Mouse (Mus musculus) liver, embryonic 14.5 days (tissue): ENCODE measurements around the gene Naif1. TPM values are rescaled to one million over a fixed set of nuclear protein-coding genes. Genes with fewer than 3 reads are reported as not detected.

ENCODE experiments used
- ATAC-seq: fragments of 200-750 bp; cut with Nextera tagmentation; 2 replicates; pipeline ENCODE4 v1.8.0; 2017; ENCODE audit warnings: moderate number of reproducible peaks, mild to moderate bottlenecking, moderate library complexity; ENCODE audit not compliant: insufficient read depth
- DNase-seq, 3 experiments: peaks; one replicate each; pipeline ENCODE4 v3.0.0-alpha.2; 2012 to 2013; ENCODE audit warnings: low read depth in 3 of 3, low spot score in 3 of 3
- H3K27ac ChIP-seq: fragments of 300-500 bp; sonication (generic); 2 replicates; pipeline ENCODE4 v1.5.1; 2014; ENCODE audit warnings: moderate library complexity, mild to moderate bottlenecking, control low read depth, inconsistent platforms
- H3K27me3 ChIP-seq: fragments of 300-500 bp; sonication (generic); 2 replicates; pipeline ENCODE4 v1.6.1; 2014; ENCODE audit warnings: mild to moderate bottlenecking, low read length, moderate library complexity; ENCODE audit not compliant: control insufficient read depth, insufficient read depth
- H3K36me3 ChIP-seq: fragments of 300-500 bp; sonication (generic); replicated peaks from 2 replicates; pipeline ENCODE4 v1.6.1; 2014; ENCODE audit warnings: low read depth; ENCODE audit not compliant: control insufficient read depth, insufficient read depth
- H3K4me1 ChIP-seq, 2 experiments: fragments of 200-500 bp in 1 of 2; fragments of 300-500 bp in 1 of 2; sonication (generic) in 1 of 2; replicated peaks; 2 replicates each; pipeline ENCODE4 v1.6.1; 2012 to 2014; ENCODE audit warnings: antibody characterized with exemption in 1 of 2, inconsistent platforms in 1 of 2, low read length in 1 of 2; ENCODE audit not compliant: control insufficient read depth in 2 of 2, insufficient read depth in 2 of 2
- H3K4me2 ChIP-seq: fragments of 300-500 bp; sonication (generic); 2 replicates; pipeline ENCODE4 v1.6.1; 2014; ENCODE audit warnings: low read depth, mild to moderate bottlenecking, control low read depth, moderate library complexity
- H3K4me3 ChIP-seq, 2 experiments: fragments of 200-500 bp in 1 of 2; fragments of 300-500 bp in 1 of 2; sonication (generic) in 1 of 2; 2 replicates each; pipeline ENCODE4 v1.5.1; 2012 to 2014; ENCODE audit warnings: low read depth in 2 of 2, low read length in 2 of 2, mild to moderate bottlenecking in 2 of 2, control low read depth in 1 of 2, inconsistent platforms in 1 of 2, moderate library complexity in 1 of 2; ENCODE audit not compliant: insufficient read depth in 1 of 2
- H3K9ac ChIP-seq: fragments of 300-500 bp; sonication (generic); replicated peaks from 2 replicates; pipeline ENCODE4 v1.6.1; 2014; ENCODE audit warnings: mild to moderate bottlenecking, control low read depth, moderate library complexity
- H3K9me3 ChIP-seq: fragments of 300-500 bp; sonication (generic); 2 replicates; pipeline ENCODE4 v1.6.1; 2016; ENCODE audit warnings: low read length, mixed read lengths; ENCODE audit not compliant: control insufficient read depth
- CTCF ChIP-seq: IDR thresholded peaks from 2 replicates; pipeline ENCODE4 v1.5.1; 2016; ENCODE audit warnings: antibody characterized with exemption, low read depth, control low read depth
- EP300 ChIP-seq: IDR thresholded peaks from 2 replicates; pipeline ENCODE4 v1.6.1; 2016; ENCODE audit warnings: antibody characterized with exemption, low read depth
- WGBS: fragments of 180-500 bp; shearing (Covaris S2); extraction: QIAGEN DNeasy Blood & Tissue Kit; methylation state at CpG from one replicate; pipeline ENCODE4 v1.1.7; 2014; ENCODE audit not compliant: insufficient replicate concordance; 5-methylcytosine and 5-hydroxymethylcytosine counted together
- polyA plus RNA-seq, 2 experiments: library from polyadenylated mRNA; depleted of rRNA in 1 of 2; stranded (reverse) in 1 of 2; unstranded in 1 of 2; fragments of >200 nt; fragmentation: Nextera tagmentation in 1 of 2; extraction: Ambion mirVana in 1 of 2; gene quantifications; 2 replicates each; pipeline versions ENCODE4 v1.2.1 to v1.2.3; 2012 to 2014

Naif1 gene
- polyA plus RNA-seq, 2 experiments = 1.4 to 1.6 TPM

GRCm38 (mm10) chr2:32436686-32437372 lies 13.4 kb upstream of the Naif1 start:
- Histone ChIP-seq H3K27ac (no peak overlapping the region), H3K9ac (no peak overlapping the region), H3K9me3 (no peaks in the 10 kb centered on the region), H3K4me2 (no peak overlapping the region), H3K36me3 (no peaks in the 10 kb centered on the region), H3K4me1 (peaks cover 0 to 19% of the 10 kb centered on the region in 2 experiments; a peak in 3 of 4 replicates), H3K27me3 (no peaks in the 10 kb centered on the region), H3K4me3 (no peak overlapping the region)
- ATAC-seq (0 out of 2 replicates have a peak, but pooled peaks have one; percentile 31), DNase-seq (no peak)
- TF ChIP-seq EP300 (no peak), CTCF (no peak)
- 44% methylated on average over 3 of the region's 3 CpGs for WGBS

- Histone ChIP-seq H3K27ac (no peak overlapping the region), H3K4me2 (no peak overlapping the region)
- 12% methylated on average over 2 of the region's 2 CpGs for WGBS
These were observed 12.6 kb upstream of the Naif1 start for GRCm38 (mm10) chr2:32437612-32438166.

DNA sequence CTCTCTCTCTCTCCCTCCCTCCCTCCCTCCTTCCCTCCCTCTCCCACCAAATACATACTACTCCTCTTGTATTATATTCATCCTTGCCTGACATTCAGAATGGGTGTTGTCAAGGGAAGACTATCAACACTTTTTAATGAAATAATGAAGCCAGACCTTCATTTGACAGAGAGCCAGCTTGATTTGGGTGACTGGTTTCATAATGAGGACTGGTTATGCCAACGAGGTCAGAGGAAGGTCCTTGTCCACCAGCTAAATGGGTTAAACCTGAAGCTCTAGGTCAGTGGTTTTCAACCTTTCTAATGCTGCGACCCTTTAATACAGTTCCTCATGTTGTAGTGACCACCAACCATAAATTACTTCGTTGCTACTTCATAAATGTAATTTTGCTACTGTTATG lies 11.5 kb upstream of the Naif1 start:
- WGBS = 70% methylated on average over 3 of the region's 3 CpGs
- H3K4me2 ChIP-seq = no peak overlapping the region
- ATAC-seq (no peak), DNase-seq (no peak)
- no peak overlapping the region for H3K4me3 ChIP-seq
- no peaks in the 10 kb centered on the region for H3K36me3 ChIP-seq
- H3K4me1 ChIP-seq = peaks cover 0 to 27% of the 10 kb centered on the region in 2 experiments
- no peak overlapping the region for H3K9ac ChIP-seq
- no peak for TF ChIP-seq EP300
- TF ChIP-seq CTCF = no peak
- H3K27ac ChIP-seq = no peak overlapping the region
- H3K27me3 ChIP-seq = no peaks in the 10 kb centered on the region
- H3K9me3 ChIP-seq = no peaks in the 10 kb centered on the region

More at GRCm38 (mm10) chr2:32437612-32438166, 12.6 kb upstream of the Naif1 start:
- Histone ChIP-seq H3K4me1 (peaks cover 0 to 20% of the 10 kb centered on the region in 2 experiments; a peak in 3 of 4 replicates), H3K9me3 (no peaks in the 10 kb centered on the region), H3K4me3 (no peak overlapping the region), H3K9ac (no peak overlapping the region), H3K27me3 (no peaks in the 10 kb centered on the region), H3K36me3 (no peaks in the 10 kb centered on the region)
- TF ChIP-seq CTCF = no peak
- no peak for TF ChIP-seq EP300
- no peak for ATAC-seq
- no peak for DNase-seq

DNA sequence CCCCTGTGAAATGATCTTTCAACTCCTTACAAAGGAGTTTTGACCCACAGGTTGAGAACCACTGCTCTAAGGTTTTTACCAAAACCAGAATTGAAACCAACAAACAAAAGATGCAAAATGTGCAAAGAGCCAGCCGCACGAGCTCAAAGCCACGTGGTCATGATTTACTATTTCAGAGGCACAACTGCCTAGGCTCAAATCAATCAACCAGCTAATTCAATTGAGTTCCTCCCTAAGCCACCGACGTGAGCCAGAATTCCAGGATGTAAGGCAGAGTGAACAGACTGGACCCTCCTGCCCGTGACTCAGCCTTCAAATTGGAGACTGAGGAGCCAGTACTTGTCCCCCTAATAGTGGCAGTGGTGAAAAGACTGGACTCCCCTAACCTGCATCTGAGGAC lies 11.1 kb upstream of the Naif1 start:
- Histone ChIP-seq H3K4me2 (no peak overlapping the region), H3K4me1 (peaks cover 0 to 30% of the 10 kb centered on the region in 2 experiments), H3K4me3 (no peak overlapping the region), H3K27me3 (no peaks in the 10 kb centered on the region), H3K9ac (no peak overlapping the region), H3K27ac (no peak overlapping the region), H3K36me3 (no peaks in the 10 kb centered on the region), H3K9me3 (no peaks in the 10 kb centered on the region)
- no peak for TF ChIP-seq CTCF
- no peak for TF ChIP-seq EP300
- no peak for DNase-seq
- WGBS = 60% methylated on average over 6 of the region's 6 CpGs
- no peak for ATAC-seq

DNA sequence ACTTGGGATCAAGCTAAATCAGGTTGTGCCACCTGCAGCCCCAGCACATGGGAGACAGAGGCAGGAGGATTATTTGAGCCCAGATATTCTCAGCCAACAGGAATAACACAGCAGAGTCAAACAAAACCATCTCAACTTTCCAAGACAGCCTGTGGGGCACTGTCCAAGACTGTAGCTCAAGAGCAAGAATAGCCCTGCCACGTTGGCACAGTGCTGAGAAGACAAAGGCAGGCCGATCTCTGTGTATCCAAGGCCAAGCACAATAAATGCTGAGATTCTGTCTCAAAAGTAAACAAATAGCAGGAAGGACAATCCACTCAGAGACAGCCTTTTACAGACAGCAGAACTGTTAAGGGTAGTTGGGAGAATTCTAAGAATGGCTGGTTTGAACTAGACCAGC lies 10.1 kb upstream of the Naif1 start:
- no peak for ATAC-seq
- Histone ChIP-seq H3K27me3 (no peaks in the 10 kb centered on the region), H3K27ac (no peak overlapping the region), H3K9me3 (no peaks in the 10 kb centered on the region), H3K4me2 (no peak overlapping the region), H3K4me1 (peaks cover 0 to 30% of the 10 kb centered on the region in 2 experiments), H3K36me3 (no peaks in the 10 kb centered on the region; the same call in 1 of the 2 replicates), H3K9ac (no peak overlapping the region), H3K4me3 (no peak overlapping the region)
- TF ChIP-seq EP300 (no peak), CTCF (no peak)
- WGBS = 58% methylated on average over 2 of the region's 2 CpGs
- no peak for DNase-seq
